Mouse (Mus musculus) bone marrow macrophage, adult 2 months (primary cell): ENCODE results near the gene Sec11a. TPM values are rescaled to one million over a fixed set of nuclear protein-coding genes. Genes with fewer than 3 reads are reported as not detected.

Source experiments
- H3K27ac ChIP-seq: 2 replicates; pipeline ENCODE4 v1.5.1; 2012; ENCODE audit warnings: low read depth, low read length; ENCODE audit not compliant: insufficient read depth
- H3K4me1 ChIP-seq: 2 replicates; pipeline ENCODE4 v1.6.1; 2012; ENCODE audit warnings: low read length; ENCODE audit not compliant: control insufficient read depth, insufficient read depth
- H3K4me3 ChIP-seq: 2 replicates; pipeline ENCODE4 v1.5.1; 2012; ENCODE audit warnings: mild to moderate bottlenecking, low read length, moderate library complexity; ENCODE audit not compliant: insufficient read depth
- CTCF ChIP-seq: IDR thresholded peaks from 2 replicates; pipeline ENCODE4 v1.5.1; 2012; ENCODE audit warnings: low read depth, mild to moderate bottlenecking, low read length, moderate library complexity
- POLR2A ChIP-seq: IDR thresholded peaks from 2 replicates; pipeline ENCODE4 v1.6.1; 2012; ENCODE audit warnings: mild to moderate bottlenecking, low read depth, low read length, borderline replicate concordance
- polyA plus RNA-seq: library from polyadenylated mRNA; stranded (reverse); fragments of >200 nt; gene quantifications from 2 replicates; pipeline ENCODE4 v1.2.4, GENCODE M21; 2012; ENCODE audit not compliant: missing spikeins, insufficient read depth, insufficient read length

Sec11a gene
- polyA plus RNA-seq, 1 experiment: 99.2 TPM

- Histone ChIP-seq H3K4me1 (peaks cover 18% of the 10 kb centered on the region), H3K4me3 (peak within 1 kb of the TSS; percentile 87), H3K27ac (peak within 1 kb of the TSS; percentile 71)
- TF ChIP-seq CTCF: no peak
- TF ChIP-seq POLR2A: no peak
Measured at GRCm38 (mm10) chr7:80900944-80901501, 46.6 kb downstream of the Sec11a start, which contains the start of gene Wdr73. Wdr73 (minus strand) TSS chr7:80901269.

- TF ChIP-seq CTCF (no peak), POLR2A (no peak)
- H3K4me3 ChIP-seq: no peak overlapping the region
- peaks cover 13% of the 10 kb centered on the region for H3K4me1 ChIP-seq
- H3K27ac ChIP-seq: no peak overlapping the region
Measured at GRCm38 (mm10) chr7:80897721-80898120, 49.9 kb downstream of the Sec11a start.

- Histone ChIP-seq H3K4me1 (peaks cover 9% of the 10 kb centered on the region), H3K4me3 (no peak overlapping the region), H3K27ac (no peak overlapping the region)
- TF ChIP-seq POLR2A: no peak
- no peak for TF ChIP-seq CTCF
Measured at GRCm38 (mm10) chr7:80897134-80897533, 50.4 kb downstream of the Sec11a start.

GRCm38 (mm10) chr7:80894815-80895519 is 52.6 kb downstream of the Sec11a start:
- Histone ChIP-seq H3K4me3 (no peak overlapping the region), H3K4me1 (peaks cover 4% of the 10 kb centered on the region), H3K27ac (no peak overlapping the region)
- no peak for TF ChIP-seq CTCF
- TF ChIP-seq POLR2A: no peak

DNA sequence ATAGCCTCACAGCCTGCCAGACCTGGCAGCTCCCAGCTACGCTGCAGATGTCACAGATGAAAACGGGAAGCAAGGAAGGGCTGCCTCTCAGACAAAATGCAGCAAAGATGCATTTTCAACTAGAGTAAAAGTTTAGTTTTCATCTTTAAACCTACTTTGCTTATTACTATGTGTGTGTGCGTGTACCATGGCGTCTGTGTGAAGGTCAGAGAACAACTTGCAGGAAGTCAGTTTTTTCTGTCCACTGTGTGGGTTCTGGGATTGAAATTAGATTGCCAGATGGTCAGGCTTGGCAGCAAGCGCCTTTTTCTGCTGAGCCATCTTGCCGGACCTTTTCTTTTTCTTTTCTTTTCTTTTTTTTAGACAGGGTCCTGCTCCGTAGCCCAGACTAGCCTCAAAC is 53.4 kb downstream of the Sec11a start:
- Histone ChIP-seq H3K27ac (no peak overlapping the region), H3K4me1 (peaks cover 2% of the 10 kb centered on the region; the same call in 1 of the 2 replicates), H3K4me3 (no peak overlapping the region)

DNA sequence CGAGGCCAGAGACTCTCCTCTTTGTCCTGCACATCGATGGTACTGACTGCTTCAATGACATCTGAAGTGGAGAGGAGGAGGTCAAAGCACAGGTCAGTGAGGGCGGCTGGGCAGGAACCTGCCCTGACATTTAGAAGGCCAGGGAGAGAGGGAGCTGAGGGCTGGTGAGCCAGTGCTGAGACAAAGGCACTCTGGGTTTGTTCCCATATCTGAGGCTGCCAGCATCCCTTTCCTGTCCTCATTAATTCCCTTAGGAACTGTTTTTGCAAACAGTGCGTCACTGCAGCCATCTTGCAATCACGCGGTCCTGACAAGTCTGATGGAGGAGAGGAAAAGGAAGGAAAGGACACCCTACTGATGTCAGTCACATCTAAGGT is 53.8 kb downstream of the Sec11a start:
- no peak overlapping the region for H3K27ac ChIP-seq
- peaks cover 2% of the 10 kb centered on the region; the same call in 1 of the 2 replicates for H3K4me1 ChIP-seq
- no peak overlapping the region for H3K4me3 ChIP-seq
- TF ChIP-seq CTCF (no peak), POLR2A (no peak)

More for the DNA sequence above, 53.4 kb downstream of the Sec11a start:
- no peak for TF ChIP-seq POLR2A
- TF ChIP-seq CTCF: no peak

- Histone ChIP-seq H3K4me3 (no peak overlapping the region), H3K4me1 (peaks cover 2% of the 10 kb centered on the region; the same call in 1 of the 2 replicates), H3K27ac (no peak overlapping the region)
- TF ChIP-seq CTCF: no peak
- TF ChIP-seq POLR2A: no peak
Measured at GRCm38 (mm10) chr7:80893086-80893752, 54.4 kb downstream of the Sec11a start.

DNA sequence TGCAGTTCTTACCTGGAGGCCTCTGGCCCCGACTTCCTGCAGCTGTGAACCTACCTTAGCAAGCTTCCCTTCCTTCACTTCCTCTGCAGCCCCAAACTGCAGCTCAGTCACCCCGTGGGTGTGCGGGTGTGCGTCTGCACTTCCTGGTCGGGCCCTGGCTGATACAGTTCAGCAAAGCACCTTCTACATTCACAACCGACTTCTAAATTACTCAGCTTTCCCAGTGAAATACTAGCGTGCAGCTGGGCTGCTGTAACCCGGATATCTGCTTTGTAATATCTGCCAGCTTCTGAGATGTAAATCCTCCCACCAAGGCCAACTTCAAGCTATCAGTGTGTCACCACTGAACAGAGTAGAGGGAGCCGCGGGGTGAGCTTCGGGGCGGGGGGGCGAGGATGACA is 57.7 kb downstream of the Sec11a start:
- H3K27ac ChIP-seq: no peak overlapping the region
- no peak overlapping the region for H3K4me3 ChIP-seq
- TF ChIP-seq CTCF (no peak), POLR2A (no peak)
- H3K4me1 ChIP-seq: peaks cover 2% of the 10 kb centered on the region; the same call in 1 of the 2 replicates

DNA sequence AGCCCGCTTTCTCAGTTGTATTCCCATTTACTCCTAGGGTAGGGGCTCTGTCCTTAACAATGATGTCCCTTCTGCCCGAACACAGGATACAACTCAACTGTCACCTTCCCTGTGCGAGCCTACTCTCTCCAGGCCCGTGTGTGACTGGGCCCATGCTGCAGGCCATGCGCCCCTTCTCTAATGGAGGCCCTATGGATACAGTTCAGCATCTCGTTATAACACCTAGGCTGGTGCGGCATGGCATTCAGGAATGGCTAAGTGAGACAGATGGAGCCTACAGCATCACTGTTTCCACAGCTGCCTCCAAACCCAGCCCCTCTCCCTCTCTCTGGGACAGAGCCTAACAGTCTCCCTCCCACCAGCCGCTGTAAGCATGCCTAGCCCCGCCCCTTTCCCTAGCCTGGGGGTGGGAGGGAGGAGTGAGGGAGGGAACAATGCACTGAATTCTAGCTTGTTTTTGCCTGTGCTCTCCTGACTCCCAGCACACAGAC is 58.5 kb downstream of the Sec11a start:
- peaks cover 2% of the 10 kb centered on the region; the same call in 1 of the 2 replicates for H3K4me1 ChIP-seq
- TF ChIP-seq CTCF (no peak), POLR2A (no peak)
- H3K4me3 ChIP-seq: no peak overlapping the region
- H3K27ac ChIP-seq: no peak overlapping the region

DNA sequence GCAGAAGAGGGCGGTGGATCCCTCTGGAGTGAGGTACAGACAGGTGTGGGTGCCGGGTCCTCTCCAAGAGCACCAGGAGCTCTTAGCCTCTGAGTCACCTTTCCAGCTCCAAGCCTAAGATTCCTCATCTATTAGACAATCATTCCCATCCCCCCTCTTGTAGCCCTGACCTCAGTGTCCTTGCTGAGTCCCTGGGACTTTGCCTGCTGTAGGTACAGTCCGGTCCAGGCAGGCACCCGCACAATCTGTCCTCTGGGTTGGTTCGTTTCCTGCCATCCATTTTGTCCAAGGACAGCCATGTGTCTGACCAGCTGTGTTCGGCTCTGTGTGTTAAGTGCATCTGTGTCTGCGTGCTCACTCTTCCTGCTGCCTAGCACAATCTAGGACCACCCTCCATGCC is 59.0 kb downstream of the Sec11a start:
- TF ChIP-seq POLR2A (no peak), CTCF (no peak)
- H3K27ac ChIP-seq: no peak overlapping the region
- no peak overlapping the region for H3K4me3 ChIP-seq
- H3K4me1 ChIP-seq: peaks cover 2% of the 10 kb centered on the region; the same call in 1 of the 2 replicates
